Comparison of ENCODE assay signal across 12 mouse cellular contexts in genomic region chr3:93608970-93609369, GRCm38 (mm10). TPM values are rescaled to one million over a fixed set of nuclear protein-coding genes. Genes with fewer than 3 reads are reported as not detected.
DNase-seq lines count a peak whose midpoint lies in the region; ATAC-seq and TF ChIP-seq lines count a peak whose summit lies in the region.
"Not testable (repeated sequence)": the region's sequence is repeated elsewhere in the genome, so short reads cannot be mapped to it uniquely, and the experiment has no call there.
"Had no signal": no experiment of that assay in that cellular context is flagged by ENCODE, and none has a peak within 500 bp of the region (broad histone marks: within the 10 kb centered on the region; RNA-seq: fewer than 3 reads in every experiment).

No protein-coding gene starts in this region.

- not testable (repeated sequence) for TF ChIP-seq POLR2A in heart, adult 2 months (IDR thresholded peaks at IDR 0.05; ENCODE audit: insufficient read depth, low read depth, low read length); limb, embryonic 14.5 days (IDR thresholded peaks at IDR 0.05; ENCODE audit: borderline replicate concordance, extremely low read depth, insufficient read depth, insufficient read length)

- not testable (repeated sequence) for H3K9ac ChIP-seq in heart, adult 2 months (ENCODE audit: low read depth, low read length); kidney, embryonic 14.5 days (ENCODE audit: low read depth, low read length); limb, embryonic 14.5 days (ENCODE audit: low read depth, low read length, severe bottlenecking)

- not testable (repeated sequence) for H3K9me3 ChIP-seq in kidney, embryonic 14.5 days (ENCODE audit: control insufficient read depth, low read length); limb, embryonic 14.5 days (ENCODE audit: control insufficient read depth, low read length)

- intact Hi-C loops in heart, adult 2 months (cut with DNase I), result not testable (repeated sequence)

- H3K27me3 ChIP-seq in heart, adult 2 months (ENCODE audit: control insufficient read depth, insufficient read depth, low read length); kidney, embryonic 14.5 days (ENCODE audit: control insufficient read depth, insufficient read depth, low read length); limb, embryonic 14.5 days (ENCODE audit: control insufficient read depth, insufficient read depth, low read length): not testable (repeated sequence)

- not testable (repeated sequence) for H3K4me1 ChIP-seq in heart, adult 2 months (ENCODE audit: control insufficient read depth, insufficient read depth, low read length); kidney, embryonic 14.5 days (ENCODE audit: control insufficient read depth, insufficient read depth, low read length); limb, embryonic 14.5 days (ENCODE audit: control insufficient read depth, insufficient read depth, low read length)

- not testable (repeated sequence) for H3K27ac ChIP-seq in heart, adult 2 months; kidney, embryonic 14.5 days (ENCODE audit: low read depth, low read length); limb, embryonic 14.5 days (replicated peaks; ENCODE audit: low read depth, low read length)

- DNase-seq in 3T3-L1 (ENCODE audit: low read depth, low spot score), result peak; percentile 80
- DNase-seq in T-cell, adult 2 months (ENCODE audit: low spot score), result peak; percentile 27
- DNase-seq in embryo, embryonic 10.5 days (ENCODE audit: low spot score), result peak; percentile 44
- peak in 1 of 2 experiments; percentile 26 for DNase-seq in heart, adult 2 months
- not testable (repeated sequence) for DNase-seq in limb, embryonic 14.5 days (ENCODE audit: low spot score)
- peak; percentile 21 to 31 for DNase-seq in right cerebral cortex, adult 2 months (ENCODE audit: low spot score in 2 of 2)

- H3K36me3 ChIP-seq in heart, adult 2 months (ENCODE audit: control insufficient read depth, insufficient read depth, low read length); kidney, embryonic 14.5 days (ENCODE audit: control insufficient read depth, insufficient read depth, low read length); limb, embryonic 14.5 days (ENCODE audit: control insufficient read depth, insufficient read depth, low read length): not testable (repeated sequence)

- TF ChIP-seq CTCF in heart, adult 2 months (IDR thresholded peaks at IDR 0.05), result peak; percentile 71

- H3K4me3 ChIP-seq in heart, adult 2 months; kidney, embryonic 14.5 days (ENCODE audit: low read length); limb, embryonic 14.5 days (replicated peaks; ENCODE audit: low read length): not testable (repeated sequence)

- TF ChIP-seq EP300 in heart, adult 2 months (IDR thresholded peaks at IDR 0.05; ENCODE audit: insufficient read depth, low read depth, low read length), result not testable (repeated sequence)

- ATAC-seq in kidney, embryonic 14.5 days (ENCODE audit: low FRiP score, low TSS enrichment), result peak; percentile 92
- 0 out of 2 replicates have a peak, but pooled peaks have one; percentile 57 for ATAC-seq in limb, embryonic 14.5 days (ENCODE audit: low FRiP score, low read depth)
- ATAC-seq in megakaryocyte-erythroid progenitor cell, adult 5-6 weeks (replicated peaks; ENCODE audit: low FRiP score, low TSS enrichment, poor library complexity, severe bottlenecking), result peak; percentile 93

- H3K79me2 ChIP-seq in heart, adult 2 months (replicated peaks; ENCODE audit: control insufficient read depth, insufficient read depth, low read length), result not testable (repeated sequence)

- not testable (repeated sequence) for H3K4me2 ChIP-seq in kidney, embryonic 14.5 days (replicated peaks; ENCODE audit: low read depth, low read length); limb, embryonic 14.5 days (replicated peaks; ENCODE audit: low read depth, low read length, severe bottlenecking)

RNA-seq across cellular contexts. Expression of gene Tdpoz2, which starts 43.5 kb away (rescaled TPM):
- total RNA-seq in heart, adult 2 months (2021), result not detected
- polyA plus RNA-seq in heart, adult 2 months (2012; rRNA removed), result not detected in 2 replicates
- not detected in 2 replicates for polyA plus RNA-seq in kidney, embryonic 14.5 days (2014; fragmentation: Nextera tagmentation; extraction: Ambion mirVana)
- not detected in 2 replicates for polyA plus RNA-seq in limb, embryonic 14.5 days (2012; rRNA removed)
- not detected in 2 replicates for polyA plus RNA-seq in limb, embryonic 14.5 days (2014; fragmentation: Nextera tagmentation; extraction: Ambion mirVana)
- total RNA-seq in megakaryocyte-erythroid progenitor cell, adult 5-6 weeks (2014; fragmentation: Nextera tagmentation), result not detected in 2 replicates
- not detected in 2 replicates for total RNA-seq in megakaryocyte-erythroid progenitor cell, adult 5-6 weeks (2017)
- total RNA-seq: layer of hippocampus, postnatal 14 days had no signal
- polyA plus RNA-seq: forebrain, embryonic 10.5 days; heart, embryonic 12.5 days; midbrain, embryonic 15.5 days had no signal

RNA-seq across cellular contexts. Expression of gene S100a10, which starts 54.1 kb away (rescaled TPM):
- 10 to 100 TPM; 70.5 to 93.9 TPM for total RNA-seq in heart, adult 2 months (2021)
- 41.9 and 47.3 TPM in 2 replicates for polyA plus RNA-seq in heart, adult 2 months (2012; rRNA removed)
- 407 and 546 TPM in 2 replicates for polyA plus RNA-seq in kidney, embryonic 14.5 days (2014; fragmentation: Nextera tagmentation; extraction: Ambion mirVana)
- polyA plus RNA-seq in limb, embryonic 14.5 days (2012; rRNA removed), result 208 and 328 TPM in 2 replicates
- 625 and 691 TPM in 2 replicates for polyA plus RNA-seq in limb, embryonic 14.5 days (2014; fragmentation: Nextera tagmentation; extraction: Ambion mirVana)
- total RNA-seq in megakaryocyte-erythroid progenitor cell, adult 5-6 weeks (2014; fragmentation: Nextera tagmentation), result 176 and 197 TPM in 2 replicates
- total RNA-seq in megakaryocyte-erythroid progenitor cell, adult 5-6 weeks (2017), result 278 and 471 TPM in 2 replicates
